Mouse (Mus musculus) small intestine, adult 2 months (tissue): Measurements from ENCODE around the gene Aqp9. TPM values are rescaled to one million over a fixed set of nuclear protein-coding genes. Genes with fewer than 3 reads are reported as not detected.

Experiments used
- H3K27ac ChIP-seq: fragments of 200-500 bp; 2 replicates; pipeline ENCODE4 v1.5.1; 2012; ENCODE audit warnings: low read depth, low read length, control low read depth, inconsistent platforms; ENCODE audit not compliant: insufficient read depth
- H3K27me3 ChIP-seq: fragments of 200-500 bp; 2 replicates; pipeline ENCODE4 v1.6.1; 2012; ENCODE audit warnings: mild to moderate bottlenecking, moderate library complexity, low read length, inconsistent platforms; ENCODE audit not compliant: control insufficient read depth, insufficient read depth
- H3K36me3 ChIP-seq: fragments of 200-500 bp; 2 replicates; pipeline ENCODE4 v1.6.1; 2012; ENCODE audit warnings: mild to moderate bottlenecking, low read length, control low read depth, inconsistent platforms; ENCODE audit not compliant: control insufficient read depth, insufficient read depth
- H3K4me1 ChIP-seq: fragments of 200-500 bp; 2 replicates; pipeline ENCODE4 v1.6.1; 2012; ENCODE audit warnings: low read length, inconsistent platforms, mixed read lengths; ENCODE audit not compliant: control insufficient read depth, insufficient read depth, insufficient read length
- H3K4me3 ChIP-seq: fragments of 200-500 bp; 2 replicates; pipeline ENCODE4 v1.5.1; 2012; ENCODE audit warnings: low read depth, mild to moderate bottlenecking, control low read depth, inconsistent platforms, low read length, moderate library complexity
- CTCF ChIP-seq: fragments of 200-500 bp; IDR thresholded peaks from 2 replicates; pipeline ENCODE4 v1.5.1; 2012; ENCODE audit warnings: low read depth, mild to moderate bottlenecking, control low read depth, inconsistent platforms, low read length, moderate library complexity, mixed read lengths; ENCODE audit not compliant: insufficient replicate concordance, insufficient read length; ENCODE audit errors: extremely low read depth
- POLR2A ChIP-seq: fragments of 200-500 bp; IDR thresholded peaks from 2 replicates; pipeline ENCODE4 v1.6.1; 2012; ENCODE audit warnings: low read depth, mild to moderate bottlenecking, control low read depth, inconsistent platforms, low read length, moderate library complexity
- WGBS: fragments of 180-500 bp; shearing (Covaris S2); methylation state at CpG from one replicate; pipeline ENCODE4 v1.1.7; 2018; 5-methylcytosine and 5-hydroxymethylcytosine counted together
- polyA plus RNA-seq: library from polyadenylated mRNA; depleted of rRNA; stranded (reverse); fragments of >200 nt; gene quantifications from 2 replicates; pipeline ENCODE4 v1.2.3, GENCODE M21; 2012

Aqp9 gene
- polyA plus RNA-seq, 1 experiment: 0.06 TPM

GRCm38 (mm10) chr9:71160849-71161711, 7.4 kb downstream of the Aqp9 start:
- TF ChIP-seq CTCF (no peak), POLR2A (no peak)
- 79% methylated on average over 13 of the region's 13 CpGs for WGBS
- no peak overlapping the region for H3K27ac ChIP-seq
- H3K4me1 ChIP-seq: no peaks in the 10 kb centered on the region
- H3K27me3 ChIP-seq: no peaks in the 10 kb centered on the region
- H3K36me3 ChIP-seq: no peaks in the 10 kb centered on the region
- H3K4me3 ChIP-seq: no peak overlapping the region

GRCm38 (mm10) chr9:71159686-71160085, 8.8 kb downstream of the Aqp9 start:
- Histone ChIP-seq H3K27me3 (no peaks in the 10 kb centered on the region), H3K4me1 (no peaks in the 10 kb centered on the region), H3K36me3 (no peaks in the 10 kb centered on the region), H3K27ac (no peak overlapping the region), H3K4me3 (no peak overlapping the region)
- TF ChIP-seq CTCF (no peak), POLR2A (no peak)
- 64% methylated on average over 5 of the region's 5 CpGs for WGBS

- Histone ChIP-seq H3K36me3 (no peaks in the 10 kb centered on the region), H3K27me3 (no peaks in the 10 kb centered on the region), H3K4me1 (no peaks in the 10 kb centered on the region), H3K27ac (no peak overlapping the region), H3K4me3 (no peak overlapping the region)
- TF ChIP-seq CTCF (no peak), POLR2A (no peak)
- 73% methylated on average over 7 of the region's 7 CpGs for WGBS
Observed at GRCm38 (mm10) chr9:71159060-71159626, 9.3 kb downstream of the Aqp9 start.

- no peak for TF ChIP-seq CTCF
- no peak for TF ChIP-seq POLR2A
- 75% methylated on average over 15 of the region's 15 CpGs for WGBS
- Histone ChIP-seq H3K4me3 (no peak overlapping the region), H3K36me3 (no peaks in the 10 kb centered on the region), H3K4me1 (no peaks in the 10 kb centered on the region), H3K27ac (no peak overlapping the region), H3K27me3 (no peaks in the 10 kb centered on the region)
Observed at GRCm38 (mm10) chr9:71157921-71158646, 10.4 kb downstream of the Aqp9 start.

- TF ChIP-seq CTCF (no peak), POLR2A (no peak)
- H3K27me3 ChIP-seq: no peaks in the 10 kb centered on the region
- H3K4me3 ChIP-seq: no peak overlapping the region
- no peaks in the 10 kb centered on the region for H3K36me3 ChIP-seq
- H3K27ac ChIP-seq: no peak overlapping the region
- WGBS: 81% methylated on average over 9 of the region's 9 CpGs
- H3K4me1 ChIP-seq: no peaks in the 10 kb centered on the region
Observed at GRCm38 (mm10) chr9:71156447-71157035, 11.9 kb downstream of the Aqp9 start.

- no peak for TF ChIP-seq POLR2A
- no peak for TF ChIP-seq CTCF
- WGBS: 79% methylated on average over 7 of the region's 7 CpGs
- no peaks in the 10 kb centered on the region for H3K27me3 ChIP-seq
- no peak overlapping the region for H3K4me3 ChIP-seq
- H3K4me1 ChIP-seq: no peaks in the 10 kb centered on the region
- no peak overlapping the region for H3K27ac ChIP-seq
- no peaks in the 10 kb centered on the region for H3K36me3 ChIP-seq
Observed at GRCm38 (mm10) chr9:71155399-71156005, 13.0 kb downstream of the Aqp9 start.

- 41% methylated on average over 6 of the region's 6 CpGs for whole genome bisulfite sequencing
- TF ChIP-seq CTCF: no peak
- no peak for TF ChIP-seq POLR2A
Observed at GRCm38 (mm10) chr9:71151386-71151785, 17.1 kb downstream of the Aqp9 start.

More at GRCm38 (mm10) chr9:71151386-71151785, 17.1 kb downstream of the Aqp9 start:
- Histone ChIP-seq H3K27me3 (no peaks in the 10 kb centered on the region), H3K4me1 (no peaks in the 10 kb centered on the region), H3K36me3 (no peaks in the 10 kb centered on the region), H3K27ac (no peak overlapping the region), H3K4me3 (no peak overlapping the region)
